In genomic region chr6:83381510-83382491, GRCm38 (mm10) we compare ENCODE assay signal across 9 mouse cellular contexts. TPM values are rescaled to one million over a fixed set of nuclear protein-coding genes. Genes with fewer than 3 reads are reported as not detected.
DNase-seq lines count a peak whose midpoint lies in the region; ATAC-seq and TF ChIP-seq lines count a peak whose summit lies in the region.
"Had no signal": no experiment of that assay in that cellular context is flagged by ENCODE, and none has a peak within 500 bp of the region (broad histone marks: within the 10 kb centered on the region; RNA-seq: fewer than 3 reads in every experiment).

No protein-coding gene starts in this region.

- H3K4me1 ChIP-seq in intestine, embryonic 15.5 days (replicated peaks): no peaks in the 10 kb centered on the region
- H3K4me1 ChIP-seq in intestine, postnatal 0 days (replicated peaks; ENCODE audit: control insufficient read depth, insufficient read depth, low read length): no peaks in the 10 kb centered on the region
- no peaks in the 10 kb centered on the region for H3K4me1 ChIP-seq in liver, adult 2 months (ENCODE audit: control insufficient read depth, insufficient read depth, low read length)

- DNase-seq in liver, adult 2 months (ENCODE audit: extremely low read depth, low read depth, low spot score): peak; percentile 33
- peak; percentile 8 for DNase-seq in splenic B cell, adult 2 months (ENCODE audit: low read depth, low spot score)
- no peak for DNase-seq in ovary, postnatal 10 days (ENCODE audit: low spot score)
- no peak for DNase-seq in retina, postnatal 1 day
- DNase-seq in ovary, adult 18-20 months (ENCODE audit: low spot score): no peak

- no peak for TF ChIP-seq CTCF in intestine, postnatal 0 days (IDR thresholded peaks at IDR 0.05; ENCODE audit: low read depth)
- no peak for TF ChIP-seq CTCF in liver, adult 2 months (IDR thresholded peaks at IDR 0.05; ENCODE audit: low read depth, low read length)

- H3K4me3 ChIP-seq in intestine, embryonic 15.5 days (replicated peaks): no peak overlapping the region
- H3K4me3 ChIP-seq in intestine, postnatal 0 days (ENCODE audit: low read depth, low read length): no peak overlapping the region
- no peak overlapping the region for H3K4me3 ChIP-seq in liver, adult 2 months (ENCODE audit: insufficient read depth, low read depth, low read length)

- H3K4me2 ChIP-seq in intestine, embryonic 15.5 days (replicated peaks): no peak overlapping the region
- H3K4me2 ChIP-seq in intestine, postnatal 0 days (replicated peaks; ENCODE audit: low read depth): no peak overlapping the region

- no peaks in the 10 kb centered on the region; the same call in 1 of the 2 replicates for H3K79me2 ChIP-seq in liver, adult 2 months (ENCODE audit: control insufficient read depth, insufficient read depth, low read length)

- H3K27ac ChIP-seq in intestine, embryonic 15.5 days: no peak overlapping the region
- no peak overlapping the region for H3K27ac ChIP-seq in intestine, postnatal 0 days (ENCODE audit: low read depth, low read length)
- H3K27ac ChIP-seq in liver, adult 2 months (replicated peaks; ENCODE audit: insufficient read depth, low read depth, low read length): no peak overlapping the region
- H3K27ac ChIP-seq: kidney, postnatal 0 days had no signal

- H3K9ac ChIP-seq in intestine, embryonic 15.5 days: no peak overlapping the region
- no peak overlapping the region for H3K9ac ChIP-seq in intestine, postnatal 0 days (ENCODE audit: low read depth, low read length)
- H3K9ac ChIP-seq in liver, adult 2 months (ENCODE audit: low read depth, low read length): no peak overlapping the region

- peaks cover 54% of the 10 kb centered on the region for H3K36me3 ChIP-seq in intestine, embryonic 15.5 days
- H3K36me3 ChIP-seq in intestine, postnatal 0 days (ENCODE audit: control insufficient read depth, insufficient read depth): peaks cover 89% of the 10 kb centered on the region
- peaks cover 40% of the 10 kb centered on the region for H3K36me3 ChIP-seq in liver, adult 2 months (ENCODE audit: control insufficient read depth, insufficient read depth, low read length)
- H3K36me3 ChIP-seq in splenic B cell, adult 2 months (ENCODE audit: control insufficient read depth, insufficient read depth, low read length, poor library complexity, severe bottlenecking): peaks cover 34% of the 10 kb centered on the region

- 83% methylated on average over 10 of the region's 10 CpGs for WGBS in intestine, embryonic 15.5 days
- WGBS in intestine, postnatal 0 days: 81% methylated on average over 10 of the region's 10 CpGs
- 72% methylated on average over 10 of the region's 10 CpGs for WGBS in liver, adult 2 months

- no peaks in the 10 kb centered on the region for H3K9me3 ChIP-seq in intestine, embryonic 15.5 days
- no peaks in the 10 kb centered on the region for H3K9me3 ChIP-seq in intestine, postnatal 0 days (ENCODE audit: control insufficient read depth)

- TF ChIP-seq POLR2A in liver, adult 2 months (IDR thresholded peaks at IDR 0.05; ENCODE audit: extremely low read depth, insufficient read depth, low read length): no peak

- no peaks in the 10 kb centered on the region for H3K27me3 ChIP-seq in intestine, embryonic 15.5 days (replicated peaks)
- H3K27me3 ChIP-seq in intestine, postnatal 0 days (replicated peaks; ENCODE audit: control insufficient read depth, insufficient read depth, low read length): no peaks in the 10 kb centered on the region
- H3K27me3 ChIP-seq in liver, adult 2 months (ENCODE audit: control insufficient read depth, insufficient read depth, low read length): no peaks in the 10 kb centered on the region
- no peaks in the 10 kb centered on the region for H3K27me3 ChIP-seq in splenic B cell, adult 2 months (ENCODE audit: control insufficient read depth, insufficient read depth, low read length, poor library complexity, severe bottlenecking)

- peak; percentile 36; the same call in 1 of the 2 replicates for ATAC-seq in intestine, embryonic 15.5 days
- no peak; the same call in 1 of the 2 replicates for ATAC-seq in intestine, postnatal 0 days
- ATAC-seq in granulocyte monocyte progenitor cell, adult 5-6 weeks (replicated peaks; ENCODE audit: poor library complexity, severe bottlenecking): peak; percentile 94

RNA-seq across cellular contexts. Expression of gene Bola3, which starts 32.9 kb away (rescaled TPM):
- polyA plus RNA-seq in intestine, embryonic 15.5 days (2015; fragmentation: Nextera tagmentation; extraction: Ambion mirVana): 183 and 188 TPM in 2 replicates
- polyA plus RNA-seq in intestine, postnatal 0 days (2015; fragmentation: Nextera tagmentation; extraction: Ambion mirVana): 167 and 184 TPM in 2 replicates
- total RNA-seq in granulocyte monocyte progenitor cell, adult 5-6 weeks (2014; fragmentation: Nextera tagmentation): 76.1 and 91.2 TPM in 2 replicates
- total RNA-seq in granulocyte monocyte progenitor cell, adult 5-6 weeks (2017): 53.4 and 67.8 TPM in 2 replicates
- total RNA-seq in liver, adult 2 months (2014; rRNA removed): 26.4 and 47.1 TPM in 2 replicates
- 144 and 246 TPM in 2 replicates for polyA plus RNA-seq in liver, adult 2 months (2012; rRNA removed)

RNA-seq across cellular contexts. Expression of gene Mob1a, which starts 56.0 kb away (rescaled TPM):
- 56.7 and 63.9 TPM in 2 replicates for polyA plus RNA-seq in intestine, embryonic 15.5 days (2015; fragmentation: Nextera tagmentation; extraction: Ambion mirVana)
- polyA plus RNA-seq in intestine, postnatal 0 days (2015; fragmentation: Nextera tagmentation; extraction: Ambion mirVana): 29.7 and 30.8 TPM in 2 replicates
- 75.2 and 76.6 TPM in 2 replicates for total RNA-seq in granulocyte monocyte progenitor cell, adult 5-6 weeks (2014; fragmentation: Nextera tagmentation)
- total RNA-seq in granulocyte monocyte progenitor cell, adult 5-6 weeks (2017): 134 and 144 TPM in 2 replicates
- total RNA-seq in liver, adult 2 months (2014; rRNA removed): 35.2 and 40.4 TPM in 2 replicates
- 11.6 and 11.9 TPM in 2 replicates for polyA plus RNA-seq in liver, adult 2 months (2012; rRNA removed)

RNA-seq across cellular contexts. Expression of gene Mthfd2, which starts 56.1 kb away (rescaled TPM):
- polyA plus RNA-seq in intestine, embryonic 15.5 days (2015; fragmentation: Nextera tagmentation; extraction: Ambion mirVana): 38.4 and 42.0 TPM in 2 replicates
- 17.6 and 18.4 TPM in 2 replicates for polyA plus RNA-seq in intestine, postnatal 0 days (2015; fragmentation: Nextera tagmentation; extraction: Ambion mirVana)
- 20.8 and 48.1 TPM in 2 replicates for total RNA-seq in granulocyte monocyte progenitor cell, adult 5-6 weeks (2014; fragmentation: Nextera tagmentation)
- total RNA-seq in granulocyte monocyte progenitor cell, adult 5-6 weeks (2017): 31.7 and 35.6 TPM in 2 replicates
- total RNA-seq in liver, adult 2 months (2014; rRNA removed): 0.83 and 1.6 TPM in 2 replicates
- 0.98 and 1.1 TPM in 2 replicates for polyA plus RNA-seq in liver, adult 2 months (2012; rRNA removed)

Comparison
In these comparisons a context has a peak if more than half of its experiments do, and no peak if none do; other contexts are left out.
1. DNase-seq: peak in liver, adult 2 months (single experiment) and splenic B cell, adult 2 months (single experiment); none in ovary, postnatal 10 days (single experiment), retina, postnatal 1 day (single experiment) and ovary, adult 18-20 months (single experiment).